Mouse (Mus musculus) stomach, embryonic 16.5 days (tissue): ENCODE results near the gene Cox4i2. TPM values are rescaled to one million over a fixed set of nuclear protein-coding genes. Genes with fewer than 3 reads are reported as not detected.

Experiments used
- ATAC-seq: fragments of 200-750 bp; cut with Nextera tagmentation; 2 replicates; pipeline ENCODE4 v1.8.0; 2017; ENCODE audit warnings: moderate number of reproducible peaks, moderate TSS enrichment; ENCODE audit not compliant: insufficient read depth, low FRiP score
- H3K27ac ChIP-seq: fragments of 300-500 bp; sonication (generic); 2 replicates; pipeline ENCODE4 v1.5.1; 2014; ENCODE audit warnings: low read length
- H3K27me3 ChIP-seq: fragments of 300-500 bp; sonication (generic); 2 replicates; pipeline ENCODE4 v1.6.1; 2014; ENCODE audit warnings: low read length, control low read depth, mixed read lengths; ENCODE audit not compliant: control insufficient read depth, insufficient read depth
- H3K36me3 ChIP-seq: fragments of 300-500 bp; sonication (generic); 2 replicates; pipeline ENCODE4 v1.6.1; 2014; ENCODE audit warnings: low read length; ENCODE audit not compliant: control insufficient read depth, insufficient read depth
- H3K4me1 ChIP-seq: fragments of 300-500 bp; sonication (generic); 2 replicates; pipeline ENCODE4 v1.6.1; 2014; ENCODE audit warnings: low read length, control low read depth, mixed read lengths; ENCODE audit not compliant: control insufficient read depth, insufficient read depth
- H3K4me2 ChIP-seq: fragments of 300-500 bp; sonication (generic); 2 replicates; pipeline ENCODE4 v1.6.1; 2014; ENCODE audit warnings: low read depth, low read length, mixed read lengths
- H3K4me3 ChIP-seq: fragments of 300-500 bp; sonication (generic); replicated peaks from 2 replicates; pipeline ENCODE4 v1.5.1; 2014; ENCODE audit warnings: mild to moderate bottlenecking, low read length
- H3K9ac ChIP-seq: fragments of 300-500 bp; sonication (generic); 2 replicates; pipeline ENCODE4 v1.6.1; 2014; ENCODE audit warnings: low read length
- H3K9me3 ChIP-seq: fragments of 300-500 bp; sonication (generic); replicated peaks from 2 replicates; pipeline ENCODE4 v1.6.1; 2016; ENCODE audit warnings: low read length, control low read depth; ENCODE audit not compliant: control insufficient read depth
- WGBS: fragments of 180-500 bp; shearing (Covaris S2); extraction: QIAGEN DNeasy Blood & Tissue Kit; methylation state at CpG from one replicate; pipeline ENCODE4 v1.1.7; 2014; 5-methylcytosine and 5-hydroxymethylcytosine counted together
- polyA plus RNA-seq: library from polyadenylated mRNA; unstranded; fragments of >200 nt; fragmentation: Nextera tagmentation; extraction: Ambion mirVana; gene quantifications from 2 replicates; pipeline ENCODE4 v1.2.1, GENCODE M21; 2015

Gene Cox4i2
- polyA plus RNA-seq, 1 experiment from 2014 or later: 21.3 TPM

GRCm38 (mm10) chr2:152729013-152729635 lies 24.8 kb upstream of the Cox4i2 start:
- Histone ChIP-seq H3K27ac (peak overlapping the region; percentile 87), H3K4me2 (no peak overlapping the region; the same call in 1 of the 2 replicates), H3K4me3 (no peak overlapping the region), H3K9ac (peak overlapping the region; percentile 44; the same call in 1 of the 2 replicates), H3K27me3 (no peaks in the 10 kb centered on the region), H3K4me1 (peaks cover 55% of the 10 kb centered on the region), H3K36me3 (no peaks in the 10 kb centered on the region), H3K9me3 (no peaks in the 10 kb centered on the region)
- WGBS: 32% methylated on average over 8 of the region's 8 CpGs
- peak; percentile 21 for ATAC-seq

DNA sequence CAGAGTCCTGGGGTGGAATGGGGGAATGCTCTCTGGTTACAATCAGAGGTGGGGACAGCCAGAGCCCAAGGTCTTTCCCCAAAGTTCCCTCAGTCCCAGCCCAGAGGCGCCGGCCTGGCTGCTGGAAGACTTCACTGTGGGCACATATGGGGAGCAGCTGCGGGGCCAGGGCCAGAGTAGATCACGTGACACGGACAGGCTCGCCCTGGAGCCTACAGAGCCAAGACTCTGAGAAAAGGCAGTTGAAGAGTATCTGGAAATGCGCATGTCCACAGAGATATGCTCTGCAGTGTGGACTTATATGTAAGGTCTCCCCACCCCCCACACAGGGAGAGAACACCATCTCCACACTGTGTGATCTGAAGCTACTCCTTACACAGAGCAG lies 24.3 kb upstream of the Cox4i2 start:
- peak; percentile 82 for ATAC-seq
- WGBS: 14% methylated on average over 7 of the region's 7 CpGs
- no peak overlapping the region; the same call in 1 of the 2 replicates for H3K4me2 ChIP-seq
- H3K4me3 ChIP-seq: no peak overlapping the region
- H3K27me3 ChIP-seq: no peaks in the 10 kb centered on the region
- H3K9ac ChIP-seq: peak overlapping the region; percentile 44; the same call in 1 of the 2 replicates
- H3K27ac ChIP-seq: peak overlapping the region; percentile 87
- peaks cover 56% of the 10 kb centered on the region for H3K4me1 ChIP-seq
- no peaks in the 10 kb centered on the region for H3K36me3 ChIP-seq
- no peaks in the 10 kb centered on the region for H3K9me3 ChIP-seq

GRCm38 (mm10) chr2:152733201-152733600 lies 20.8 kb upstream of the Cox4i2 start:
- peaks cover 53% of the 10 kb centered on the region for H3K4me1 ChIP-seq
- no peaks in the 10 kb centered on the region for H3K9me3 ChIP-seq
- H3K9ac ChIP-seq: no peak overlapping the region
- H3K27ac ChIP-seq: peak overlapping the region; percentile 97; the same call in 1 of the 2 replicates
- WGBS: 69% methylated on average over 2 of the region's 2 CpGs
- H3K4me2 ChIP-seq: no peak overlapping the region
- H3K4me3 ChIP-seq: no peak overlapping the region
- no peaks in the 10 kb centered on the region for H3K27me3 ChIP-seq
- H3K36me3 ChIP-seq: no peaks in the 10 kb centered on the region
- no peak for ATAC-seq

- Histone ChIP-seq H3K36me3 (no peaks in the 10 kb centered on the region), H3K4me1 (peaks cover 47% of the 10 kb centered on the region), H3K4me3 (peak overlapping the region; percentile 67), H3K9me3 (no peaks in the 10 kb centered on the region), H3K27me3 (no peaks in the 10 kb centered on the region), H3K27ac (peak overlapping the region; percentile 97), H3K9ac (peak overlapping the region; percentile 59), H3K4me2 (peak overlapping the region; percentile 89)
- WGBS: 9% methylated on average over 10 of the region's 10 CpGs
- no peak for ATAC-seq
These were observed 19.5 kb upstream of the Cox4i2 start for GRCm38 (mm10) chr2:152734501-152734900.

- Histone ChIP-seq H3K4me2 (peak overlapping the region; percentile 89), H3K4me3 (peak overlapping the region; percentile 67), H3K4me1 (peaks cover 45% of the 10 kb centered on the region), H3K27me3 (no peaks in the 10 kb centered on the region), H3K9me3 (no peaks in the 10 kb centered on the region), H3K27ac (peak overlapping the region; percentile 97), H3K36me3 (no peaks in the 10 kb centered on the region), H3K9ac (peak overlapping the region; percentile 66)
- ATAC-seq: peak; percentile 87
- WGBS: 0% methylated on average over 28 of the region's 28 CpGs
These were observed 19.0 kb upstream of the Cox4i2 start for GRCm38 (mm10) chr2:152734984-152735383.

DNA sequence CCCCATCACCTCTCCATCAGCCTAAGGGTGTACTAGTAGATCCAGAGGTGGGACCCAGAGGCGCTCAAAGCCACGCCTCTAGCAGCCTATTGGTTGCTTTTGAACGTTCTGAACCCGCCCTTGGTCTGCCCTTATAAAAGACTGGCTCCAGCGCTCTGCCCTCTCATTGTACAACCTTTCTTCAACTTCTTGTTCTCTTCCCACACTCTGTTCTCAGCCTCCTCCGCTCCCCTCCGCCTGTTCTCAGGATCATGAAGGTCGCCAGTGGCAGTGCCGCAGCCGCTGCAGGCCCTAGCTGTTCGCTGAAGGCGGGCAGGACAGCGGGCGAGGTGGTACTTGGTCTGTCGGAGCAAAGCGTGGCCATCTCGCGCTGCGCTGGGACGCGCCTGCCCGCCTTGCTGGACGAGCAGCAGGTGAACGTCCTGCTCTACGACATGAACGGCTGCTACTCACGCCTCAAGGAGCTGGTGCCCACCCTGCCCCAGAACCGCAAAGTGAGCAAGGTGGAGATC lies 17.8 kb upstream of the Cox4i2 start, which contains the start of gene Id1:
TSS of gene Id1 (plus strand) at position 162 of the 512 bp plus-strand sequence.
- WGBS: under 1% methylated on average over 28 of the region's 28 CpGs
- Histone ChIP-seq H3K27me3 (no peaks in the 10 kb centered on the region), H3K27ac (peak within 1 kb of the TSS; percentile 97), H3K9me3 (no peaks in the 10 kb centered on the region), H3K4me1 (peaks cover 51% of the 10 kb centered on the region), H3K4me2 (peak within 1 kb of the TSS; percentile 89), H3K36me3 (no peaks in the 10 kb centered on the region), H3K9ac (peak within 1 kb of the TSS; percentile 89), H3K4me3 (peak within 1 kb of the TSS; percentile 67)
- peak; percentile 73 for ATAC-seq

GRCm38 (mm10) chr2:152736748-152737147 lies 17.2 kb upstream of the Cox4i2 start:
- peaks cover 57% of the 10 kb centered on the region for H3K4me1 ChIP-seq
- WGBS: under 1% methylated on average over 22 of the region's 22 CpGs
- no peaks in the 10 kb centered on the region for H3K9me3 ChIP-seq
- no peaks in the 10 kb centered on the region for H3K36me3 ChIP-seq
- H3K27me3 ChIP-seq: no peaks in the 10 kb centered on the region
- H3K9ac ChIP-seq: peak overlapping the region; percentile 89
- peak overlapping the region; percentile 97 for H3K27ac ChIP-seq
- H3K4me3 ChIP-seq: peak overlapping the region; percentile 67
- peak overlapping the region; percentile 89 for H3K4me2 ChIP-seq
- ATAC-seq: no peak

GRCm38 (mm10) chr2:152737306-152738221 lies 16.4 kb upstream of the Cox4i2 start:
- H3K36me3 ChIP-seq: no peaks in the 10 kb centered on the region
- peak overlapping the region; percentile 89 for H3K9ac ChIP-seq
- no peaks in the 10 kb centered on the region for H3K9me3 ChIP-seq
- peak overlapping the region; percentile 97 for H3K27ac ChIP-seq
- H3K4me1 ChIP-seq: peaks cover 62% of the 10 kb centered on the region
- peak overlapping the region; percentile 67 for H3K4me3 ChIP-seq
- H3K4me2 ChIP-seq: peak overlapping the region; percentile 89
- 12% methylated on average over 10 of the region's 10 CpGs for WGBS
- ATAC-seq: no peak
- H3K27me3 ChIP-seq: no peaks in the 10 kb centered on the region

GRCm38 (mm10) chr2:152738341-152738740 lies 15.6 kb upstream of the Cox4i2 start:
- peaks cover 57% of the 10 kb centered on the region for H3K4me1 ChIP-seq
- peak overlapping the region; percentile 67 for H3K4me3 ChIP-seq
- 44% methylated on average over 2 of the region's 2 CpGs for WGBS
- no peaks in the 10 kb centered on the region for H3K27me3 ChIP-seq
- H3K36me3 ChIP-seq: no peaks in the 10 kb centered on the region
- peak overlapping the region; percentile 89 for H3K4me2 ChIP-seq
- H3K27ac ChIP-seq: peak overlapping the region; percentile 97
- ATAC-seq: no peak
- H3K9ac ChIP-seq: peak overlapping the region; percentile 89
- no peaks in the 10 kb centered on the region for H3K9me3 ChIP-seq
